Mouse (Mus musculus): Measurements from ENCODE around the gene Kif1c. TPM values are rescaled to one million over a fixed set of nuclear protein-coding genes. Genes with fewer than 3 reads are reported as not detected.

Kif1c gene
- polyA plus RNA-seq, 1 experiment from 2014 or later = 1.1 TPM

DNA sequence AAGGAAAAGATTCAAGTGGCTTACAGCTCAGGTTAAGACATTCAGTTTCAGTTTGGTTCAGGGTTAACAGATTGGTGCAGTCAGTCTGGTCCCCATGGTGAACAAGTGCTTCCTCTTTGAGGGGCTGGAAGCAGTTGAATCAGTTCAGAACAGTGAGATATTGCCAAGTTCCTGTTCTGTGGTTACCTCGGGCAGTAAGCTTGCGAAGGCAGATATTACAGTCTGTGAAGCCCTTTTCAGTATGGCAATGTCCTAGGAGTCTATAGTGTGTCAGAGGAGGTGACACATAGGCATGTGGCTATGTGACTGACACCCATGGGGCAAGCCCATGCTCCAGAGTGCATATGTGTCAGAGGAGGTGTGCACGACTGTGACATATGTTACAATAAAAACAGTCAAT is 20.2 kb downstream of the Kif1c start:
- H3K9ac ChIP-seq (ENCODE audit: low read depth, low read length) = no peak overlapping the region
- H3K27ac ChIP-seq (ENCODE audit: low read length) = no peak overlapping the region
- no peaks in the 10 kb centered on the region for H3K4me1 ChIP-seq (ENCODE audit: control insufficient read depth, low read depth, low read length)
- H3K4me2 ChIP-seq (ENCODE audit: low read depth, low read length) = no peak overlapping the region
- no peak overlapping the region for H3K4me3 ChIP-seq (ENCODE audit: low read depth, low read length)
- ATAC-seq (ENCODE audit: low read depth) = no peak
- no peaks in the 10 kb centered on the region; the same call in 1 of the 2 replicates for H3K27me3 ChIP-seq (ENCODE audit: control insufficient read depth, insufficient read depth, low read depth, low read length)
- 26% methylated on average over 3 of the region's 3 CpGs for WGBS (ENCODE audit: insufficient replicate concordance)
- no peaks in the 10 kb centered on the region; the same call in none of the 2 replicates for H3K36me3 ChIP-seq (ENCODE audit: control insufficient read depth, insufficient read depth)
- no peaks in the 10 kb centered on the region for H3K9me3 ChIP-seq (replicated peaks; ENCODE audit: control insufficient read depth, low read length)

DNA sequence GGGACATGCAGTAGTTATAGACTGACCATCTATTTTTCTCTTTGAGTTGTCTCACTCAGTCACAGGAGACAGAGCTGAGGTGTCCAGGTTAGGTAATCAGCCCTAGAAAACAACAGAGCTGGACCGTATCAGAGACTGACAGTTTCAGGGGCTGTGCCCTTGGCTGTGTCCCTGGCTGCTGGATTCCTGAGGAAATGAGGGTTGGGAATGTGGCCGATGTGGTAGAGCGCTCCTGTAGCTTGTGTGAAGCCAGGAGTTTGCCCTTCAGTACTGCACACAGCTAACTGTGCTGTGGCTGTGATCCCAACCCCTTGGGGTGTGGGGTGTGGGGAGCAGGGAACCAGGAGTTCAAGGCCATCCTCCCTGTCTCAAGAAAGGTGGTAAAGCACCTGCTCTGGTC is 20.7 kb downstream of the Kif1c start:
- Histone ChIP-seq H3K4me3 (ENCODE audit: low read depth, low read length) (no peak overlapping the region), H3K9ac (ENCODE audit: low read depth, low read length) (no peak overlapping the region), H3K27ac (ENCODE audit: low read length) (no peak overlapping the region), H3K4me2 (ENCODE audit: low read depth, low read length) (no peak overlapping the region), H3K4me1 (ENCODE audit: control insufficient read depth, low read depth, low read length) (no peaks in the 10 kb centered on the region), H3K36me3 (ENCODE audit: control insufficient read depth, insufficient read depth) (no peaks in the 10 kb centered on the region; the same call in none of the 2 replicates), H3K27me3 (ENCODE audit: control insufficient read depth, insufficient read depth, low read depth, low read length) (no peaks in the 10 kb centered on the region; the same call in 1 of the 2 replicates), H3K9me3 (replicated peaks; ENCODE audit: control insufficient read depth, low read length) (no peaks in the 10 kb centered on the region)
- WGBS (ENCODE audit: insufficient replicate concordance) = 81% methylated on average over 3 of the region's 3 CpGs
- ATAC-seq (ENCODE audit: low read depth) = no peak

DNA sequence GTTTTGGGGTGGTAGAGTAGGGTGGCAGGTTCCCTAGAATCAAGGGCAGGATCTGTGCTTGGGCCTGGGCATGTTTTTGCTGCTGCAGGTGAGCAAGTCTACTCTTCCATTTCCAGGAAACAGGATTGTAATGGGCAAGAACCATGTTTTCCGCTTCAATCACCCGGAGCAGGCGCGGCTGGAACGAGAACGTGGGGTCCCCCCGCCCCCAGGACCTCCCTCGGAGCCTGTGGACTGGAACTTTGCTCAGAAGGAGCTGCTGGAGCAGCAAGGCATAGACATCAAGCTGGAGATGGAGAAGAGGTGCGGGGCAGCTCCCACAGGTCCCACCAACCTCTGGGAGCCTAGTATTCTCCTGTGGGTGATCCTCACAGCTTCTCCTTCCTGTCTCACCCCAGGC is 24.4 kb downstream of the Kif1c start:
- Histone ChIP-seq H3K4me2 (ENCODE audit: low read depth, low read length) (no peak overlapping the region), H3K9ac (ENCODE audit: low read depth, low read length) (no peak overlapping the region), H3K36me3 (ENCODE audit: control insufficient read depth, insufficient read depth) (peaks cover 3% of the 10 kb centered on the region), H3K4me1 (ENCODE audit: control insufficient read depth, low read depth, low read length) (no peaks in the 10 kb centered on the region), H3K9me3 (replicated peaks; ENCODE audit: control insufficient read depth, low read length) (no peaks in the 10 kb centered on the region), H3K27ac (ENCODE audit: low read length) (no peak overlapping the region), H3K4me3 (ENCODE audit: low read depth, low read length) (no peak overlapping the region), H3K27me3 (ENCODE audit: control insufficient read depth, insufficient read depth, low read depth, low read length) (no peaks in the 10 kb centered on the region)
- 69% methylated on average over 9 of the region's 9 CpGs for WGBS (ENCODE audit: insufficient replicate concordance)
- ATAC-seq (ENCODE audit: low read depth) = no peak

DNA sequence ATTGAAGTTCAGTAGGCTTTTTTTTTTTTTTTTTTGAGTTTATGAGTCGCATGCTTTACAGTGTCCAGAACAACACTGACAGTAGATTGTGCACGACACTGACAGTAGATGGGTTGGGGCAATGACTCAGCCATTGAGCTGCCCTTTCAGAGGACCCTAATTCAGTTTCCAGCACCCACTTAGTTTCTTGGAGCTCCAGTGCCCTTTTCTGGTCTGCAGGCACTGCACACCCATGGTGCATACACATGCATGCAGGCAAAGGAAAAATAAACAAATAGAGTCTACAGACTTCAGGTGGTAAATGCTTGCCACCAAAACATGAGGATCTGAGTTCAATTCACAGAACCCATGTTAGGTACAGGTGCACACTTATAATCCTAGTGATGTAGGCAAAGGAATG is 26.2 kb downstream of the Kif1c start:
- 64% methylated on average over 2 of the region's 2 CpGs for WGBS (ENCODE audit: insufficient replicate concordance)
- no peak overlapping the region for H3K4me2 ChIP-seq (ENCODE audit: low read depth, low read length)

DNA sequence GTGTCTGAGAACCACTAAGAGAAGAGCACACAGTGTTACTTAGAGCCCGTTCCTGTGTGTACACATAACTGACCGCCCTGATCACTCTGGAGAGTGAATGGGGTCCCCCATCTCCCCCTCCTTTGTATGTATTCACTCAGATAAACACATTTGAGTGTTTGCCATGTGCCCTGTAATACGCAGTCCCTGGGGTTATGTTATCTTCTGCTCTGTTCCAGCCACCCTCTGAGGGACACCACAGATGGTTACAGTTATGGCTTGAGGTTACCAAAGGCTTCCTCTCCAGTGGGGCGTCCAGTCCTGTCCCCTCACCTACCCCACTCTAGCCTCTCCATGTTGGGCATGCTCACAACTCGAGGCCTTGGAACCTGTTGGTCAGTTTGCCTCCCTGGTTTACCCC is 27.0 kb downstream of the Kif1c start:
- ATAC-seq (ENCODE audit: low read depth) = no peak
- Histone ChIP-seq H3K9ac (ENCODE audit: low read depth, low read length) (no peak overlapping the region), H3K36me3 (ENCODE audit: control insufficient read depth, insufficient read depth) (peaks cover 3% of the 10 kb centered on the region), H3K27me3 (ENCODE audit: control insufficient read depth, insufficient read depth, low read depth, low read length) (no peaks in the 10 kb centered on the region), H3K27ac (ENCODE audit: low read length) (no peak overlapping the region), H3K4me2 (ENCODE audit: low read depth, low read length) (no peak overlapping the region), H3K4me1 (ENCODE audit: control insufficient read depth, low read depth, low read length) (no peaks in the 10 kb centered on the region), H3K9me3 (replicated peaks; ENCODE audit: control insufficient read depth, low read length) (no peaks in the 10 kb centered on the region), H3K4me3 (ENCODE audit: low read depth, low read length) (no peak overlapping the region)
- WGBS (ENCODE audit: insufficient replicate concordance) = 36% methylated on average over 5 of the region's 5 CpGs

More for the DNA sequence above, 26.2 kb downstream of the Kif1c start:
- H3K9ac ChIP-seq (ENCODE audit: low read depth, low read length) = no peak overlapping the region
- peaks cover 3% of the 10 kb centered on the region for H3K36me3 ChIP-seq (ENCODE audit: control insufficient read depth, insufficient read depth)
- no peaks in the 10 kb centered on the region for H3K4me1 ChIP-seq (ENCODE audit: control insufficient read depth, low read depth, low read length)
- H3K4me3 ChIP-seq (ENCODE audit: low read depth, low read length) = no peak overlapping the region
- no peak overlapping the region for H3K27ac ChIP-seq (ENCODE audit: low read length)
- no peak for ATAC-seq (ENCODE audit: low read depth)
- H3K27me3 ChIP-seq (ENCODE audit: control insufficient read depth, insufficient read depth, low read depth, low read length) = no peaks in the 10 kb centered on the region
- no peaks in the 10 kb centered on the region for H3K9me3 ChIP-seq (replicated peaks; ENCODE audit: control insufficient read depth, low read length)

DNA sequence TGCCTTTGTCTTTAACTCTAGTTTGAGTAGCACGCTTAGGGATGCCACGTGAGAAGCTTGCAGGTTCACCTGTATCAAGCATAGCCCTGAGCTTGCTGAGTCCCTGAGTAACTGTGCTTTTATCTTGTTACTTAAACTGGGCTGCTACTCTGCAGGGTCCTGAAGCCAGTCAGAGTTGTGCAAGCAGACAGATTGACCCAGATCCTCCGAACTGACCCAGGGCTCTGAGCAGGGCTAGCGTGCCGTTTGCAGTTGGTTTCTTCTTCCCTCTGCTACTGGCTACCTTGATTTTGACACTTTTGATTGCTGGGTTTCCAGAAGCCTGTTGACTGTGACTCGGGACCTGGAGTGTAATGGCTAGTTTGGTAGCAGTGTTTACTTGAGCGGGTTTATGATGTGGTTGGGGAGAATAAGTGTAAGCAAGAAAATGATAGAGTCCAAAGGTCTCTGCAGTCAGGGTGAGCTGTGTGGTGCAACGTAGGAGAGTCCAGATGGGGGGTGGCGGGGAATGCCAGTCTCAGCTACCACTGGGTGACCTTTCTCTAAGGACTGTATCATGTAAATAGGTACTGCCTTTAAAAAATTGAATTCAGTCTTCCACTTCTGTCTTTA is 30.2 kb downstream of the Kif1c start:
- H3K27ac ChIP-seq (ENCODE audit: low read length) = peak overlapping the region; percentile 2; the same call in 1 of the 2 replicates
- ATAC-seq (ENCODE audit: low read depth) = peak; percentile 71

DNA sequence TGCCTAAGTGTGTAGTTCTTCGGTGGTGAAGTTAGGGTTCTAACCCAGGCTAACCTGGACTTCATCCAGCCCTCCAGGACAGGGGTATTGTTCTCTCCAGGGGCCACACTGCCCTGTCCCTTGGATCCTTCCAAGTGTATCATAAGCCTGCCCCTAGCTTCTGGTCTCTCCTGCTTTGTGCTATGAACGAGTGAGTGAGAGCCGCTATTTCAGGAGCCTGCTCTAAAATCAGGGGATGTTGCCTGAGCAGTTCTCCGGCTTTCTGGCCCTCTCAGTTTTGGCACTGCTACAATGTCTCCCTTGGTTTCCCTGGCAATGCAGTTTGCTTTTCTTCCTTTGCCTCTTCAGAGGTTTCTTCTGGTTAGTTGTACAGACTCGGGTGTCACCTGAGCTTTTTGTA is 30.8 kb downstream of the Kif1c start:
- Histone ChIP-seq H3K36me3 (ENCODE audit: control insufficient read depth, insufficient read depth) (0 out of 2 replicates have a peak, but pooled peaks cover 3% of the 10 kb centered on the region), H3K27ac (ENCODE audit: low read length) (no peak overlapping the region), H3K4me3 (ENCODE audit: low read depth, low read length) (no peak overlapping the region), H3K4me1 (ENCODE audit: control insufficient read depth, low read depth, low read length) (peaks cover 2% of the 10 kb centered on the region), H3K27me3 (ENCODE audit: control insufficient read depth, insufficient read depth, low read depth, low read length) (no peaks in the 10 kb centered on the region), H3K9me3 (replicated peaks; ENCODE audit: control insufficient read depth, low read length) (no peaks in the 10 kb centered on the region), H3K4me2 (ENCODE audit: low read depth, low read length) (no peak overlapping the region), H3K9ac (ENCODE audit: low read depth, low read length) (no peak overlapping the region)
- WGBS (ENCODE audit: insufficient replicate concordance) = 51% methylated on average over 5 of the region's 5 CpGs
- ATAC-seq (ENCODE audit: low read depth) = no peak

More for the DNA sequence above, 30.2 kb downstream of the Kif1c start:
- 53% methylated on average over 9 of the region's 9 CpGs for WGBS (ENCODE audit: insufficient replicate concordance)
- Histone ChIP-seq H3K27me3 (ENCODE audit: control insufficient read depth, insufficient read depth, low read depth, low read length) (no peaks in the 10 kb centered on the region), H3K4me1 (ENCODE audit: control insufficient read depth, low read depth, low read length) (peaks cover 2% of the 10 kb centered on the region), H3K9ac (ENCODE audit: low read depth, low read length) (no peak overlapping the region), H3K36me3 (ENCODE audit: control insufficient read depth, insufficient read depth) (0 out of 2 replicates have a peak, but pooled peaks cover 3% of the 10 kb centered on the region), H3K4me3 (ENCODE audit: low read depth, low read length) (no peak overlapping the region), H3K4me2 (ENCODE audit: low read depth, low read length) (no peak overlapping the region), H3K9me3 (replicated peaks; ENCODE audit: control insufficient read depth, low read length) (no peaks in the 10 kb centered on the region)

DNA sequence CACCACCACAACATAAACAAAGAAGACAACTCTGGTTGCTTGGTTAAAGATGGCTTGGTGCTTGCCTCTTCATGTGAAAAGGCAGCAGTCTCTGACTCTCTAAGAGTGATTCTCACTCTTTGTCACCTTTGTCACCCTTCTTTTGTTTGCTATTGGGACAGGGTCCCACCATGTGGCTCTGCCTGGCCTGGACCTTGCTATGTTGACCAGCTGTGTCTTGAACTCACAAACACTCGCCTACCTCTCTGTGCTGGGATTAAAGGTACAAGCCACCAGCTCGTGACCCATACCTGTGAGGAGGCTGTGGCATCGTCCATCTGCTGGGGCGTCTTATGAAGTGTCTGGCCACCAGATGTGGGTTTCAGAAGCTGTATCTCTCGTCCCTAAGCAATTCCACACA is 32.9 kb downstream of the Kif1c start:
- ATAC-seq (ENCODE audit: low read depth) = peak; percentile 50; the same call in 1 of the 2 replicates
- Histone ChIP-seq H3K4me3 (ENCODE audit: low read depth, low read length) (no peak overlapping the region), H3K4me1 (ENCODE audit: control insufficient read depth, low read depth, low read length) (peaks cover 2% of the 10 kb centered on the region), H3K9ac (ENCODE audit: low read depth, low read length) (no peak overlapping the region), H3K27me3 (ENCODE audit: control insufficient read depth, insufficient read depth, low read depth, low read length) (0 out of 2 replicates have a peak, but pooled peaks cover 3% of the 10 kb centered on the region), H3K36me3 (ENCODE audit: control insufficient read depth, insufficient read depth) (no peaks in the 10 kb centered on the region), H3K4me2 (ENCODE audit: low read depth, low read length) (no peak overlapping the region), H3K27ac (ENCODE audit: low read length) (no peak overlapping the region), H3K9me3 (replicated peaks; ENCODE audit: control insufficient read depth, low read length) (no peaks in the 10 kb centered on the region)
- 34% methylated on average over 5 of the region's 5 CpGs for WGBS (ENCODE audit: insufficient replicate concordance)

DNA sequence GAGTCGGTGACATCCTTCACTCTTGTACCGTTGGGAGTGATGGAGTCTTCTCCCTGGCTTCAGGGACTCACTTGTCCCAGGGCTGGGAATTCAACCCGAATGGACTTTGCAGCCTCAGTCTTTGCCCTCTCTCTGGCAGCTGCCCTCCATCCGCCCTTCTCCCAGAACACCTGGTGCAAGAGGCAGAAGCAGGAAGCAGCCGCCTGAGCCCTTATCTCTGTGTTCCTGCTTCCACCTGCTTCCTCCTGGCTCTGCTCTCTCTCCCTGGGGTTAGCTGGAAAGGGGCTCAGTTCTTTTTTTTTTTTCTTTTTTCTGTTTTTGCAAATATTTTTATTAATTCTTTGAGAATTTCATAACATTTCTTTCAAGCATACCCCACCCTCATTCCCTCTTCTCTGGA is 37.4 kb downstream of the Kif1c start:
- 8% methylated on average over 5 of the region's 5 CpGs for WGBS (ENCODE audit: insufficient replicate concordance)

More for the DNA sequence above, 37.4 kb downstream of the Kif1c start:
- H3K27ac ChIP-seq (ENCODE audit: low read length) = no peak overlapping the region
- H3K4me2 ChIP-seq (ENCODE audit: low read depth, low read length) = no peak overlapping the region
- ATAC-seq (ENCODE audit: low read depth) = no peak
- H3K27me3 ChIP-seq (ENCODE audit: control insufficient read depth, insufficient read depth, low read depth, low read length) = 0 out of 2 replicates have a peak, but pooled peaks cover 3% of the 10 kb centered on the region
- H3K36me3 ChIP-seq (ENCODE audit: control insufficient read depth, insufficient read depth) = no peaks in the 10 kb centered on the region
- H3K9ac ChIP-seq (ENCODE audit: low read depth, low read length) = no peak overlapping the region
- no peak overlapping the region for H3K4me3 ChIP-seq (ENCODE audit: low read depth, low read length)
- H3K9me3 ChIP-seq (replicated peaks; ENCODE audit: control insufficient read depth, low read length) = no peaks in the 10 kb centered on the region
- H3K4me1 ChIP-seq (ENCODE audit: control insufficient read depth, low read depth, low read length) = peaks cover 2% of the 10 kb centered on the region

All from liver, embryonic 16.5 days (tissue).